Mouse (Mus musculus) lung, embryonic 14.5 days (tissue): Measurements from ENCODE around the gene Lhpp. TPM values are rescaled to one million over a fixed set of nuclear protein-coding genes. Genes with fewer than 3 reads are reported as not detected.

Source experiments
- ATAC-seq: fragments of 200-750 bp; cut with Nextera tagmentation; 2 replicates; pipeline ENCODE4 v1.8.0; 2017; ENCODE audit warnings: mild to moderate bottlenecking, moderate TSS enrichment, moderate library complexity; ENCODE audit not compliant: insufficient read depth
- DNase-seq: peaks from one replicate; pipeline ENCODE4 v3.0.0-alpha.2; 2015
- H3K27ac ChIP-seq: fragments of 300-500 bp; sonication (generic); 2 replicates; pipeline ENCODE4 v1.5.1; 2014; ENCODE audit warnings: low read depth, mild to moderate bottlenecking, moderate library complexity
- H3K27me3 ChIP-seq: fragments of 300-500 bp; sonication (generic); 2 replicates; pipeline ENCODE4 v1.6.1; 2014; ENCODE audit warnings: low read length, control low read depth; ENCODE audit not compliant: insufficient read depth
- H3K36me3 ChIP-seq: fragments of 300-500 bp; sonication (generic); 2 replicates; pipeline ENCODE4 v1.6.1; 2014; ENCODE audit warnings: control low read depth; ENCODE audit not compliant: insufficient read depth
- H3K4me1 ChIP-seq: fragments of 300-500 bp; sonication (generic); 2 replicates; pipeline ENCODE4 v1.6.1; 2014; ENCODE audit warnings: antibody characterized with exemption, control low read depth; ENCODE audit not compliant: insufficient read depth
- H3K4me2 ChIP-seq: fragments of 300-500 bp; sonication (generic); 2 replicates; pipeline ENCODE4 v1.6.1; 2014; ENCODE audit warnings: mild to moderate bottlenecking
- H3K4me3 ChIP-seq: fragments of 300-500 bp; sonication (generic); 2 replicates; pipeline ENCODE4 v1.5.1; 2014; ENCODE audit warnings: low read depth, low read length
- H3K9ac ChIP-seq: fragments of 300-500 bp; sonication (generic); 2 replicates; pipeline ENCODE4 v1.6.1; 2014
- H3K9me3 ChIP-seq: fragments of 300-500 bp; sonication (generic); 2 replicates; pipeline ENCODE4 v1.6.1; 2016; ENCODE audit warnings: low read depth, low read length, control low read depth
- CTCF ChIP-seq: IDR thresholded peaks from 2 replicates; pipeline ENCODE4 v1.5.1; 2016; ENCODE audit warnings: antibody characterized with exemption, low read depth
- WGBS: fragments of 180-500 bp; shearing (Covaris S2); extraction: QIAGEN DNeasy Blood & Tissue Kit; methylation state at CpG from one replicate; pipeline ENCODE4 v1.1.7; 2014; 5-methylcytosine and 5-hydroxymethylcytosine counted together
- polyA plus RNA-seq: library from polyadenylated mRNA; unstranded; fragments of >200 nt; fragmentation: Nextera tagmentation; extraction: Ambion mirVana; gene quantifications from 2 replicates; pipeline ENCODE4 v1.2.1, GENCODE M21; 2014

Lhpp gene
- polyA plus RNA-seq, 1 experiment from 2014 or later = 22.8 TPM

DNA sequence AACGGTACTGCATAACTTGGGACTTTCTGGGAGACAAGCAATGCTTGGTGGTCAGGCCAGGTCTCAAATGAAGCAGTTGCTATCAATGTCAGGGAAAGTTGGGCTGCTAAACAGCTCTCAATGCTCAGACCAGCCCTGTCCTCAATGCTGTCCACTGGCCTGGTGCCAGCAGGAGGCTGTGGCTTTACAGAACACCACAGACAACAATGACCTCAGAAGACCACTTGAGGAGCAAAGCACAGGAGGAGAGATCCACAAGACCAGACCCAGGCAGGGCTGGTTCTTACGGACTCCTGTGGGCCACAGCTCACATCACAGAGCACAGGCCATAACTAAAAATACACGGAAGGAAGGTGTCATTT is 143.9 kb downstream of the Lhpp start:
- Histone ChIP-seq H3K4me2 (no peak overlapping the region), H3K36me3 (peaks cover 24% of the 10 kb centered on the region; the same call in 1 of the 2 replicates), H3K4me1 (peaks cover 5% of the 10 kb centered on the region; the same call in 1 of the 2 replicates), H3K9me3 (no peaks in the 10 kb centered on the region), H3K27me3 (no peaks in the 10 kb centered on the region), H3K4me3 (no peak overlapping the region), H3K9ac (no peak overlapping the region), H3K27ac (no peak overlapping the region)
- ATAC-seq (no peak), DNase-seq (peak; percentile 68)
- TF ChIP-seq CTCF = no peak
- WGBS = 49% methylated on average over 3 of the region's 3 CpGs

Other genes with a start within 250 kb of the Lhpp start
- gene Oat, start 34.2 kb upstream of the Lhpp start, polyA plus RNA-seq = 270 and 289 TPM in 2 replicates
- gene Nkx1-2, start 11.0 kb upstream of the Lhpp start, polyA plus RNA-seq = not detected in 2 replicates
- gene Fam53b, start 203.2 kb downstream of the Lhpp start, polyA plus RNA-seq = 31.2 and 32.4 TPM in 2 replicates
- 55.6 and 61.8 TPM in 2 replicates for gene Eef1akmt2, start 242.0 kb downstream of the Lhpp start, polyA plus RNA-seq
- gene Abraxas2, start 248.6 kb downstream of the Lhpp start, polyA plus RNA-seq = 37.4 and 39.6 TPM in 2 replicates